Mouse (Mus musculus) kidney, embryonic 15.5 days (tissue): ENCODE measurements around the gene Rpl10a. TPM values are rescaled to one million over a fixed set of nuclear protein-coding genes. Genes with fewer than 3 reads are reported as not detected.

Experiments
- ATAC-seq: fragments of 200-750 bp; cut with Nextera tagmentation; replicated peaks from 2 replicates; pipeline ENCODE4 v1.8.0; 2017; ENCODE audit warnings: moderate TSS enrichment; ENCODE audit not compliant: low FRiP score
- H3K27ac ChIP-seq: fragments of 300-500 bp; sonication (generic); 2 replicates; pipeline ENCODE4 v1.5.1; 2015; ENCODE audit warnings: mild to moderate bottlenecking, inconsistent platforms
- H3K27me3 ChIP-seq: fragments of 300-500 bp; sonication (generic); 2 replicates; pipeline ENCODE4 v1.6.1; 2015; ENCODE audit warnings: inconsistent platforms
- H3K36me3 ChIP-seq: fragments of 300-500 bp; sonication (generic); 2 replicates; pipeline ENCODE4 v1.6.1; 2015; ENCODE audit warnings: inconsistent platforms
- H3K4me1 ChIP-seq: fragments of 300-500 bp; sonication (generic); 2 replicates; pipeline ENCODE4 v1.6.1; 2015; ENCODE audit warnings: inconsistent platforms
- H3K4me2 ChIP-seq: fragments of 300-500 bp; sonication (generic); 2 replicates; pipeline ENCODE4 v1.6.1; 2015; ENCODE audit warnings: moderate library complexity, mild to moderate bottlenecking, inconsistent platforms
- H3K4me3 ChIP-seq: fragments of 300-500 bp; sonication (generic); replicated peaks from 2 replicates; pipeline ENCODE4 v1.5.1; 2015; ENCODE audit warnings: mild to moderate bottlenecking, inconsistent platforms
- H3K9ac ChIP-seq: fragments of 300-500 bp; sonication (generic); 2 replicates; pipeline ENCODE4 v1.6.1; 2015; ENCODE audit warnings: mild to moderate bottlenecking, inconsistent platforms
- H3K9me3 ChIP-seq: fragments of 300-500 bp; sonication (generic); replicated peaks from 2 replicates; pipeline ENCODE4 v1.6.1; 2016; ENCODE audit warnings: inconsistent platforms
- WGBS: fragments of 180-500 bp; shearing (Covaris S2); methylation state at CpG from one replicate; pipeline ENCODE4 v1.1.7; 2015; ENCODE audit warnings: mixed read lengths; 5-methylcytosine and 5-hydroxymethylcytosine counted together
- polyA plus RNA-seq: library from polyadenylated mRNA; unstranded; fragments of >200 nt; fragmentation: Nextera tagmentation; extraction: Ambion mirVana; gene quantifications from 2 replicates; pipeline ENCODE4 v1.2.1, GENCODE M21; 2015

The Rpl10a gene
- 643 and 689 TPM in 2 replicates for polyA plus RNA-seq

GRCm38 (mm10) chr17:28328366-28328928, at the start of gene Rpl10a:
Gene Rpl10a, plus strand, starts transcription at chr17:28328471.
- Histone ChIP-seq H3K9ac (peak within 1 kb of the TSS; percentile 99), H3K4me2 (peak within 1 kb of the TSS; percentile 91), H3K27me3 (no peaks in the 10 kb centered on the region), H3K27ac (peak within 1 kb of the TSS; percentile 97), H3K4me1 (peaks cover 49% of the 10 kb centered on the region), H3K9me3 (no peaks in the 10 kb centered on the region), H3K4me3 (peak within 1 kb of the TSS; percentile 91), H3K36me3 (peaks cover 64% of the 10 kb centered on the region)
- under 1% methylated on average over 67 of the region's 67 CpGs for WGBS
- ATAC-seq, result peak; percentile 88

GRCm38 (mm10) chr17:28279236-28279635, 49.0 kb upstream of the Rpl10a start:
- H3K9me3 ChIP-seq, result no peaks in the 10 kb centered on the region
- no peaks in the 10 kb centered on the region for H3K27me3 ChIP-seq
- peaks cover 66% of the 10 kb centered on the region for H3K4me1 ChIP-seq
- H3K36me3 ChIP-seq, result no peaks in the 10 kb centered on the region
- no peak overlapping the region for H3K4me3 ChIP-seq
- H3K27ac ChIP-seq, result peak overlapping the region; percentile 76
- no peak overlapping the region for H3K9ac ChIP-seq
- 15% methylated on average over 4 of the region's 4 CpGs for WGBS
- peak overlapping the region; percentile 19; the same call in 1 of the 2 replicates for H3K4me2 ChIP-seq
- ATAC-seq, result no peak

GRCm38 (mm10) chr17:28279780-28280422, 48.4 kb upstream of the Rpl10a start:
- H3K27ac ChIP-seq, result peak overlapping the region; percentile 76
- peak; percentile 65; the same call in 1 of the 2 replicates for ATAC-seq
- H3K9me3 ChIP-seq, result no peaks in the 10 kb centered on the region
- peak overlapping the region; percentile 19; the same call in 1 of the 2 replicates for H3K4me2 ChIP-seq
- peaks cover 73% of the 10 kb centered on the region for H3K4me1 ChIP-seq
- no peak overlapping the region for H3K4me3 ChIP-seq
- no peaks in the 10 kb centered on the region for H3K36me3 ChIP-seq
- no peak overlapping the region for H3K9ac ChIP-seq
- H3K27me3 ChIP-seq, result no peaks in the 10 kb centered on the region
- WGBS, result 61% methylated on average over 15 of the region's 15 CpGs

GRCm38 (mm10) chr17:28280423-28280800, 47.9 kb upstream of the Rpl10a start:
- Histone ChIP-seq H3K27ac (peak overlapping the region; percentile 76), H3K4me1 (peaks cover 78% of the 10 kb centered on the region), H3K4me2 (no peak overlapping the region), H3K9ac (no peak overlapping the region), H3K9me3 (no peaks in the 10 kb centered on the region), H3K4me3 (no peak overlapping the region), H3K36me3 (no peaks in the 10 kb centered on the region), H3K27me3 (no peaks in the 10 kb centered on the region)
- WGBS, result 80% methylated on average over 7 of the region's 7 CpGs
- ATAC-seq, result no peak

DNA sequence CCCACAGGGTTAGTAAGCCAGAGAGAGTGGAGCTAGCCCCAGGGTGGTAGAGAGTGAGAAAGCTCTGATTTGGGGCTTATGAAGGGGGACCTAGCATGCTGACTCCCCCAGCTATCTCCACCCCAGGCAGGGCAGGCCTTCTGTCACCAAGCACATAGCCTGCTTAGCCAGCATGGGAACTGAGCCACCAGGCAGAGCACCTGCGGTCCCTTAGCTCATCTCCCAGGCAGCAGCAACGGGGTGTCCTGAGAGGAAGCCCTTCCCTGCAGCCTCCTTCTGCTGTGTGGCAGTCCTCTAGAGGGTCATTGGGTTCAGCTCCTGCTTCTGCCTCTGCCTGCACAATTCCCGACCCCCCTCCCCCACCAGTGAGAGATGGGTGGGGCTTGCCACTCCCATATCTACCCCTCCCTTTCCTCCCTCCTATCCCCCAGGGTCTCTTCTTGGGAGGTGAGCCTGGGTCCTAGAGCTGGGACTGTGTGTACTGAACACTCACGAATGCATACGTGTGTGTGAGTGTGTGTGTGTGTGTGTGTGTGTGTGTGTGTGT, 47.4 kb upstream of the Rpl10a start:
- peak overlapping the region; percentile 76; the same call in 1 of the 2 replicates for H3K27ac ChIP-seq
- no peaks in the 10 kb centered on the region for H3K9me3 ChIP-seq
- WGBS, result 24% methylated on average over 4 of the region's 5 CpGs
- no peak for ATAC-seq
- no peak overlapping the region for H3K4me2 ChIP-seq
- H3K27me3 ChIP-seq, result no peaks in the 10 kb centered on the region
- H3K36me3 ChIP-seq, result no peaks in the 10 kb centered on the region
- no peak overlapping the region for H3K4me3 ChIP-seq
- H3K9ac ChIP-seq, result no peak overlapping the region
- peaks cover 83% of the 10 kb centered on the region for H3K4me1 ChIP-seq

- Histone ChIP-seq H3K27me3 (no peaks in the 10 kb centered on the region), H3K9me3 (no peaks in the 10 kb centered on the region), H3K4me2 (no peak overlapping the region), H3K4me3 (no peak overlapping the region), H3K27ac (no peak overlapping the region), H3K9ac (no peak overlapping the region), H3K36me3 (no peaks in the 10 kb centered on the region), H3K4me1 (peaks cover 91% of the 10 kb centered on the region)
- ATAC-seq, result no peak
- WGBS, result 91% methylated on average over 7 of the region's 7 CpGs
Observed at GRCm38 (mm10) chr17:28281866-28282441, 46.3 kb upstream of the Rpl10a start.

DNA sequence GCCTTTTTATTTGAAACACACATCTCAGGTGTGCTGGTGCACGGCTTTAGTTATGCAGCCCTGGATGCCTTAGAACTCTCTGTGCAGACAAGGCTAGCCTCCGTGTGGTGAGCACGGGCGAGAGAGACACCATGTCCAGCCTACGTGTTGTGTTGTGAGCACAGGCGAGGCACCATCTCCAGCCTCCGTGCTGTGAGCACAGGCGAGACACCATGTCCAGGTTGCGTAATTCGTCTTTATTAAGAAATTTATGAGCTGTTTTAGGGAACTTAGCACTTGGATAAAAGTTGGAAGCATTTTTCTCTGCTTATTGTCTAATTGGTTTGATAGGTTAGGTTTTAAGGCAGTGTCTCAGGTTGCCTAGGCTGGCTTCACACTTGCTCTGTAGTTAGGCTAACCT, 45.1 kb upstream of the Rpl10a start:
- 79% methylated on average over 10 of the region's 10 CpGs for WGBS

DNA sequence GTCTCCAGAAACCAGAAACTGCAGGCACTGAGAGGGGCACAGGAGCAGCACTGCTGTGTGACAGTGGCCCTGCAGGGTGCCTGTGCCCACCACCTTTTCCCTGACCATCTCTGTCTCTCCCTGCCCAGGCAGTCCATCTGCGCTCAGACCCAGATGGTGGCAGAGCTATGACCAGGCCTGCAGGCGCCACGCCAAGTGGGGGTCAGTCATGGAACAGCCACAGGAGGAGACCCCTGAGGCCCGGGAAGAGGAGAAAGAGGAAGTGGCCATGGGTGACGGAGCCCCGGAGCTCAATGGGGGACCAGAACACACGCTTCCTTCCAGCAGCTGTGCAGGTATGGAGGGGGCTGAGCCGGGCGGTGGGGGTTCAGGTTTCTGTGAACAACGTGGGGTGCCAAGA, 42.1 kb upstream of the Rpl10a start:
- WGBS, result 51% methylated on average over 10 of the region's 10 CpGs

More for the DNA sequence above, 45.1 kb upstream of the Rpl10a start:
- Histone ChIP-seq H3K36me3 (no peaks in the 10 kb centered on the region), H3K4me3 (no peak overlapping the region), H3K27ac (no peak overlapping the region), H3K4me2 (no peak overlapping the region), H3K9me3 (no peaks in the 10 kb centered on the region), H3K27me3 (no peaks in the 10 kb centered on the region), H3K9ac (no peak overlapping the region), H3K4me1 (peaks cover 91% of the 10 kb centered on the region)
- no peak for ATAC-seq

DNA sequence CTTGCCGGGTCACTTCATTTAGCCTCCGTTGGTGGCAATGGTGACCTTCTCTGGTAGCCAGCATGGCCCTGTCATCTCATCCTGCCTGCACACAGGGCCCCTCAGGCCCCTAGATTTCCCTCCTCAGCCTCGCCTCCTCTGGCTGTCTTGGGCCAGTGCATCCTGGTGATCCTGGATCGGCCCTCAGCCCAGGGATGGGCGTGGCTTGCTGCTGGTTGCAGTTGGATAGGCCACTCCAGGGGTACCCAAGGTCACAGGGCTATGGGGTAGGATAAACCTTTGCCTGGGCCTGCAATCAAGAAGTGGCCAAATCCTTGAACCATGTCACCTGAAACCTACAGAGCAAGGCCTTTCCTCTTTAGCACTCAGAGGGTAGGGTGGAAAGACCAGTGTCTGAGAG, 41.3 kb upstream of the Rpl10a start:
- Histone ChIP-seq H3K27me3 (no peaks in the 10 kb centered on the region), H3K27ac (peak overlapping the region; percentile 15; the same call in 1 of the 2 replicates), H3K4me1 (peaks cover 57% of the 10 kb centered on the region), H3K36me3 (peaks cover 7% of the 10 kb centered on the region), H3K4me3 (no peak overlapping the region), H3K9me3 (no peaks in the 10 kb centered on the region), H3K4me2 (no peak overlapping the region), H3K9ac (no peak overlapping the region)
- WGBS, result 41% methylated on average over 5 of the region's 5 CpGs
- peak; percentile 13; the same call in 1 of the 2 replicates for ATAC-seq

More for the DNA sequence above, 42.1 kb upstream of the Rpl10a start:
- H3K4me1 ChIP-seq, result peaks cover 65% of the 10 kb centered on the region
- H3K27me3 ChIP-seq, result no peaks in the 10 kb centered on the region
- no peak overlapping the region for H3K4me2 ChIP-seq
- H3K9ac ChIP-seq, result no peak overlapping the region
- H3K4me3 ChIP-seq, result no peak overlapping the region
- H3K36me3 ChIP-seq, result no peaks in the 10 kb centered on the region
- ATAC-seq, result peak; percentile 13; the same call in 1 of the 2 replicates
- H3K27ac ChIP-seq, result peak overlapping the region; percentile 28; the same call in 1 of the 2 replicates
- H3K9me3 ChIP-seq, result no peaks in the 10 kb centered on the region

- 66% methylated on average over 8 of the region's 8 CpGs for WGBS
- Histone ChIP-seq H3K4me3 (no peak overlapping the region), H3K27me3 (no peaks in the 10 kb centered on the region), H3K9ac (no peak overlapping the region), H3K36me3 (peaks cover 13% of the 10 kb centered on the region), H3K9me3 (0 out of 2 replicates have a peak, but pooled peaks cover 5% of the 10 kb centered on the region), H3K4me2 (no peak overlapping the region), H3K4me1 (peaks cover 56% of the 10 kb centered on the region), H3K27ac (no peak overlapping the region)
- no peak for ATAC-seq
Observed at GRCm38 (mm10) chr17:28287578-28287977, 40.7 kb upstream of the Rpl10a start.

DNA sequence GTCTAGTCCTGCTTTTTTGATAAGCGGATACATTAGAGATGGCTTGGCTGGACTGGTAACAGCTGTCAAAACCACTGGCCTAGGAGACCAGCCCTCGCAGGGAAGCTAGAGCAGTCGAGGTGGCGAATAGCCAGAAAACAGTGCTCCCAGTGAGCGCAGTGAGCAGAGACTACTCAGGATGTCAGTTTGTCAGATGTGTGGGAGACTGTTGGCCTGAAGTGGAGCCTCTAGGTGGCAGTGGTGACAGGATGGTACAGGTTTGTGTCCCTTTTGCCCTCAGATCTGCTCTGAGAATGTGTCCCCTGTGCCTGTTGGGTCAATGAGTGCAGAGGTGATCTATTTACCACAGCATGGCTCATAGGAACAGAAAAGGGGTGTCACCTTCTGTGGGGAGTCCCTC, 40.3 kb upstream of the Rpl10a start:
- 0 out of 2 replicates have a peak, but pooled peaks cover 6% of the 10 kb centered on the region for H3K9me3 ChIP-seq
- H3K4me2 ChIP-seq, result no peak overlapping the region
- ATAC-seq, result no peak
- no peak overlapping the region for H3K27ac ChIP-seq
- no peak overlapping the region for H3K9ac ChIP-seq
- H3K4me1 ChIP-seq, result peaks cover 51% of the 10 kb centered on the region
- peaks cover 13% of the 10 kb centered on the region for H3K36me3 ChIP-seq
- 58% methylated on average over 5 of the region's 5 CpGs for WGBS
- no peaks in the 10 kb centered on the region for H3K27me3 ChIP-seq
- no peak overlapping the region for H3K4me3 ChIP-seq

GRCm38 (mm10) chr17:28290262-28290661, 38.0 kb upstream of the Rpl10a start:
- Histone ChIP-seq H3K36me3 (peaks cover 15% of the 10 kb centered on the region), H3K27ac (no peak overlapping the region), H3K4me1 (peaks cover 45% of the 10 kb centered on the region), H3K9me3 (0 out of 2 replicates have a peak, but pooled peaks cover 6% of the 10 kb centered on the region), H3K9ac (no peak overlapping the region), H3K4me3 (no peak overlapping the region), H3K4me2 (no peak overlapping the region), H3K27me3 (no peaks in the 10 kb centered on the region)
- ATAC-seq, result no peak
- 68% methylated on average over 3 of the region's 3 CpGs for WGBS
